Mouse (Mus musculus) E14TG2a.4 (cell line): ENCODE data around the gene Tcf3.

ENCODE experiments used
- CTCF ChIP-seq: conservative IDR thresholded peaks from 2 replicates; pipeline ENCODE4 v1.5.1; 2014; ENCODE audit warnings: low read length
- NANOG ChIP-seq: IDR thresholded peaks from 2 replicates; pipeline ENCODE4 v1.6.1; 2014; ENCODE audit warnings: borderline replicate concordance, low read length, mixed read lengths
- POU5F1 ChIP-seq: IDR thresholded peaks from 2 replicates; pipeline ENCODE4 v1.6.1; 2014; ENCODE audit warnings: low read length, borderline replicate concordance

- TF ChIP-seq CTCF: no peak
- no peak for TF ChIP-seq POU5F1
- TF ChIP-seq NANOG: no peak
Measured at GRCm38 (mm10) chr10:80440031-80440430, 6.6 kb upstream of the Tcf3 start.
